Mouse (Mus musculus): Measurements from ENCODE around the gene Chd1. TPM values are rescaled to one million over a fixed set of nuclear protein-coding genes. Genes with fewer than 3 reads are reported as not detected.
A peak's percentile ranks its signal among the peaks of the same experiment; 100 is the strongest.

Chd1 gene
- polyA plus RNA-seq, 1 experiment from 2014 or later: 17.1 TPM

DNA sequence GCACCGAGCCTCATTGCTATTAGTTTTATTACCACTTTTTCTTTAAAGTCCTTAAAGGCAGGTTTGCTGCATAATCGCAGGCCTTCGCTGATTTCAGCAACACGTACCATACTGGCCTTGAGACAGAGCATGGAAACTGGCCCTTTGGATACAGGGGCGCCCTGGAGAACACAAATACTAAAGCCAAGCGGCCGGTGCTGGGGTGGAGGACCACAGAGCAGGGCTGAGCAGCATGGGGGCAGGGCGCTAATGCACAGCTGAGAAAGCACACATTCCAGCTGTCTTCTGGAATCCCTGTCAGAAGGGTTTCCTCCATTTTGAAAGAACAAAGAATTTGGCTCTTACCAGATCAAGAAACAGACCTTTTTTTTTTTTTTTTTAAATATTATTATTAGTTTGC, 113.6 kb downstream of the Chd1 start:
- H3K27me3 ChIP-seq (replicated peaks; ENCODE audit: insufficient read depth, low read length): no peaks in the 10 kb centered on the region
- peak; percentile 55 for ATAC-seq
- no peak overlapping the region for H3K27ac ChIP-seq (ENCODE audit: low read length)

DNA sequence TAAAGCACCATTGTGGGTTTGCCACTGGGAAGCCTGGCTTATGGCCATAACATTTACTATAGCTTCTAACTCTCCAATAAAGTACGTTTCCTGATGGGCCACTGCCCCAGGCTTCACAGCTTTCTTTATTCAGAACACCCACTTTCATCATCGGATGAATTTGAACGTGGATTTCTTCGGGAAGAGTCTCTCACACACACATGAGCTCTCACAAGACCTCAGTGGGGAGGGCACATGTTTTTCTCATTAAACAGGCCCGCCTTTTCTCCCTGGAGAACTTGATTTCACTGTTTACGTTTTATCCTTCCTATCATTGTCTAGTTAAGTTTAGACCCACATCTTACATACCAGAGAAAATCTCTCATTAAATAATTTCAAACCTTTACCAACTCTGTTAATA, 115.4 kb downstream of the Chd1 start:
- Histone ChIP-seq H3K36me3 (ENCODE audit: insufficient read depth, low read length) (no peaks in the 10 kb centered on the region), H3K9ac (replicated peaks; ENCODE audit: low read depth) (no peak overlapping the region), H3K4me3 (ENCODE audit: low read depth, low read length) (no peak overlapping the region), H3K27ac (ENCODE audit: low read length) (peak overlapping the region; percentile 43; the same call in 1 of the 2 replicates), H3K27me3 (replicated peaks; ENCODE audit: insufficient read depth, low read length) (no peaks in the 10 kb centered on the region), H3K9me3 (ENCODE audit: low read length) (no peaks in the 10 kb centered on the region), H3K4me2 (replicated peaks; ENCODE audit: low read depth, low read length) (no peak overlapping the region), H3K4me1 (ENCODE audit: insufficient read depth, low read depth, low read length) (peaks cover 13% of the 10 kb centered on the region; the same call in 1 of the 2 replicates)
- DNase-seq (ENCODE audit: low spot score): peak; percentile 47
- ATAC-seq: 0 out of 2 replicates have a peak, but pooled peaks have one; percentile 5
- TF ChIP-seq EP300 (IDR thresholded peaks at IDR 0.05) (no peak), CTCF (IDR thresholded peaks at IDR 0.05) (no peak)
- WGBS: 34% methylated on average over 6 of the region's 6 CpGs

More for the DNA sequence above, 113.6 kb downstream of the Chd1 start:
- Histone ChIP-seq H3K9ac (replicated peaks; ENCODE audit: low read depth) (no peak overlapping the region), H3K9me3 (ENCODE audit: low read length) (no peaks in the 10 kb centered on the region), H3K4me3 (ENCODE audit: low read depth, low read length) (no peak overlapping the region), H3K4me2 (replicated peaks; ENCODE audit: low read depth, low read length) (no peak overlapping the region), H3K4me1 (ENCODE audit: insufficient read depth, low read depth, low read length) (peaks cover 22% of the 10 kb centered on the region; the same call in 1 of the 2 replicates), H3K36me3 (ENCODE audit: insufficient read depth, low read length) (no peaks in the 10 kb centered on the region)
- WGBS: 64% methylated on average over 8 of the region's 8 CpGs
- DNase-seq (ENCODE audit: low spot score): peak; percentile 49
- no peak for TF ChIP-seq EP300 (IDR thresholded peaks at IDR 0.05)
- no peak for TF ChIP-seq CTCF (IDR thresholded peaks at IDR 0.05)

DNA sequence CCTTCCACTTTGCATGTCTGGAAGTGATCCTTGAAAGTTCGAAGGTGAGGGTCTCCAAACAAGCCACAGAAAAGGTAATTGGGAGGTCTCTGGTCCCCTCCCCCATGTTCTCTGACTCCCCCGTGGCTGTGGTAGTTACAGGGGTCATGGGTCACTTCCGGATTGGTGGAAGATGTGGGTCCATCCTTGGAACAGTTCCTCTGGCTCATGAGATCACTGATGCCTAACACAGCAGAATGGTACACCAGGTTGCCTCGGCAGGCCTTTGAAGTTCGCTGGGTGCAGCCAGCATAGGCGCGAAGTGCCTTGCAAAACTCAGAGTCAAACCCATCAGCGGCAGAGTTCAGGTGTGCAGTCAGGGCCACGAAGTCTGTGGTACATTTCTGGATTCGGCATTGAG, 116.0 kb downstream of the Chd1 start:
- H3K9ac ChIP-seq (replicated peaks; ENCODE audit: low read depth): no peak overlapping the region
- no peak overlapping the region for H3K27ac ChIP-seq (ENCODE audit: low read length)
- 71% methylated on average over 10 of the region's 10 CpGs for WGBS
- H3K36me3 ChIP-seq (ENCODE audit: insufficient read depth, low read length): no peaks in the 10 kb centered on the region
- ATAC-seq (no peak), DNase-seq (ENCODE audit: low spot score) (no peak)
- H3K9me3 ChIP-seq (ENCODE audit: low read length): no peaks in the 10 kb centered on the region
- no peak overlapping the region for H3K4me2 ChIP-seq (replicated peaks; ENCODE audit: low read depth, low read length)
- H3K4me3 ChIP-seq (ENCODE audit: low read depth, low read length): no peak overlapping the region
- TF ChIP-seq CTCF (IDR thresholded peaks at IDR 0.05): no peak
- TF ChIP-seq EP300 (IDR thresholded peaks at IDR 0.05): no peak
- peaks cover 13% of the 10 kb centered on the region; the same call in 1 of the 2 replicates for H3K4me1 ChIP-seq (ENCODE audit: insufficient read depth, low read depth, low read length)
- H3K27me3 ChIP-seq (replicated peaks; ENCODE audit: insufficient read depth, low read length): no peaks in the 10 kb centered on the region

DNA sequence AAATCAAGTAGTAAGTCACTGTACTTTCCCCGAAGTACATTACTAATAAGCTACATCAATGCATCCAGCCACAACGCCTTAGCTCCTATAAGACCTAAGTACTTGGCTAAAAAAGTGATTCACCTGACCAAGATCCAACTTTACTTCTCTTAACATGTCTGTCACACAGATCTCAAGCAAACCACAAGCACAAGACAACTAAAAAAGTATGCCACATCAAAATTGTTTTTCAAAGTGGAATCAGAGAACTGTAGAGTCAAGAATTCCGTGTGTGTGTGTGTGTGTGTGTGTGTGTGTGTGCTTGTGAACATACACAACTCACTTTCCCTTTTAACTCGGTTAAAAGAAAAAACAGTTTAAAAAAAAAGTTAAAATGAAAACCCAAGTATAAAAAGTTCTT, 116.9 kb downstream of the Chd1 start:
- no peak overlapping the region for H3K4me3 ChIP-seq (ENCODE audit: low read depth, low read length)
- WGBS: 83% methylated on average over 4 of the region's 4 CpGs
- H3K9ac ChIP-seq (replicated peaks; ENCODE audit: low read depth): no peak overlapping the region
- H3K4me2 ChIP-seq (replicated peaks; ENCODE audit: low read depth, low read length): no peak overlapping the region
- no peak for ATAC-seq
- no peak for DNase-seq (ENCODE audit: low spot score)
- TF ChIP-seq CTCF (IDR thresholded peaks at IDR 0.05) (no peak), EP300 (IDR thresholded peaks at IDR 0.05) (no peak)
- H3K4me1 ChIP-seq (ENCODE audit: insufficient read depth, low read depth, low read length): peaks cover 13% of the 10 kb centered on the region; the same call in 1 of the 2 replicates
- H3K27me3 ChIP-seq (replicated peaks; ENCODE audit: insufficient read depth, low read length): no peaks in the 10 kb centered on the region
- no peaks in the 10 kb centered on the region for H3K9me3 ChIP-seq (ENCODE audit: low read length)
- H3K27ac ChIP-seq (ENCODE audit: low read length): no peak overlapping the region
- H3K36me3 ChIP-seq (ENCODE audit: insufficient read depth, low read length): no peaks in the 10 kb centered on the region

Other genes starting within 250 kb of the Chd1 start
- 201 and 214 TPM in 2 replicates for gene Psmb1, start 205.2 kb upstream of the Chd1 start, polyA plus RNA-seq (2015; fragmentation: Nextera tagmentation; extraction: Ambion mirVana)
- gene Tbp, start 205.1 kb upstream of the Chd1 start, polyA plus RNA-seq (2015; fragmentation: Nextera tagmentation; extraction: Ambion mirVana): 29.4 and 29.9 TPM in 2 replicates
- gene Pdcd2, start 177.7 kb upstream of the Chd1 start, polyA plus RNA-seq (2015; fragmentation: Nextera tagmentation; extraction: Ambion mirVana): 26.5 and 29.0 TPM in 2 replicates
- gene Prdm9, start 140.6 kb upstream of the Chd1 start, polyA plus RNA-seq (2015; fragmentation: Nextera tagmentation; extraction: Ambion mirVana): 1.3 and 1.5 TPM in 2 replicates
- 15.2 and 15.9 TPM in 2 replicates for gene Rgmb, start 126.1 kb downstream of the Chd1 start, polyA plus RNA-seq (2015; fragmentation: Nextera tagmentation; extraction: Ambion mirVana)

Data from lung, postnatal 0 days (tissue).